Mouse (Mus musculus): Measurements from ENCODE around the gene Cdk9.

The Cdk9 gene

DNA sequence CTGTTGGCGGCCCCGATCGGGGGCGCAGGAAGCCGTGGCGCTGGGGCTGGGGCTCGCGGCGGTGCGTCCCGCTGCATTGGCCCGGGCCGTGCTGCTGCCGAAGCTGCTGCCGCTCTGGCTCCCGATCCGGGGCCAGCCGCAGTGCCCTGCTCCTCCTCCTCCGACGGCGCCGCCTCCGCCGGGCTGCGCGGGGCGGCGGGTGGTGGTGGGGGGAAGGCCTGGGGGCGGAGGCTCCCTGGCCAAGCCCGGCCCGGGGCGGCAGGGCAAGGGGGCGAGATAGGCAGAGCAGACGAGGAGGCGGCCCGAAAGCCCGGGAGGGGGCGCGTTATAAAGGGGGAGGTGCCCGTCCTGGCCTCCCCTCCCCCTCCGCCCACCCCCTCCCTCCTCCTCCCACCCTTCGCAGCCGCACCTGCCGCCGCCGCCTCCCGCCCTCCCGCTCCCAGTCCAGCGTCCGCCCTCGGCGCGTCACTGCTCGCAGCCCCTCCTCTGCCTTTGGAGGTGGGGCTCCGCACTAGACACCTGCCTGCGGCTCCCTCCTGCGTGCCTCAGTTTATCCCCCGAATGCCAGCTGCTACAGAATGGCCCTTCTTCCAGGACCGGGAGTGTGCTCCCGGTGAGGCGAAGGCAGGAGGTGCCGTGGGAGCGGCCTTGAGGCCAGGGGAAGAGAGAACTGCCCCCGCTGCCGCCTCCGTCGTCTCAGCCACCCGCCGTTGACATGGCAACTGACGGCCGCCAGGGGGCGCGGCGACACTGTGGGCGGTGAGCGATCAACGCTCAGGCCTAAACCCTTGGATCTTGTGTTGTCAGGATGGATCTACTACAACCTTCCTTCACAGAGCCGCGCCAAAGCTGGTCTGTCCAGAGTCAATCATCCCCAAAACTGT is at the start of gene Cdk9:
Gene Cdk9, minus strand, starts transcription at position 143 of the 884 bp plus-strand sequence.
- TF ChIP-seq POU5F1 (IDR thresholded peaks at IDR 0.05; ENCODE audit: borderline replicate concordance, low read length) (no peak), CTCF (conservative IDR thresholded peaks at IDR 0.05; ENCODE audit: low read length) (peak; percentile 50)
- peaks cover 37% of the 10 kb centered on the region for H3K36me3 ChIP-seq (ENCODE audit: insufficient read depth, low read length)
- no peaks in the 10 kb centered on the region for H3K27me3 ChIP-seq (ENCODE audit: insufficient read depth, low read length)
- H3K4me1 ChIP-seq (replicated peaks; ENCODE audit: low read depth, low read length): peaks cover 59% of the 10 kb centered on the region
- H3K9me3 ChIP-seq (ENCODE audit: low read length): no peaks in the 10 kb centered on the region
- peak within 1 kb of the TSS; percentile 97 for H3K4me3 ChIP-seq (replicated peaks; ENCODE audit: low read length)

DNA sequence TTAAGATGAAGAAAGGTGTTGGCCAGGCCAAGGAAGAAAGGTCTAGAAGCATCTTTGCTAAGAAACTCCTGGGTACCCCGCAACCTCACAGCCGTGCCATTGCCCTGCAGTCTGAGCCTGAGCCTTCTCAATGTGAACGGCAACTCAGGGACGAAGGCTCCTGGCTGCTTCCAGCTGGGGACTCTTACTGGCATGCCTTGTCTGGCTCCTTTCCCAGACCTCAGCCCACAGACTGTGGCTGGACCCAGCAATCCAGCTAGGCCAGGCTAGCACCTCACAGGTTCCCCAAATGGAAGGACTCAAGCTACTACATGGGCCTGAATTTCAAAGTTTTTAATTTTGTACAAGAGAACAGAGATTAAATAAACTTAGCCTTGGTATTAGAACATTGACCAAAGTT is 49.0 kb upstream of the Cdk9 start:
- TF ChIP-seq NANOG (IDR thresholded peaks at IDR 0.05; ENCODE audit: borderline replicate concordance, low read length) (no peak), CTCF (conservative IDR thresholded peaks at IDR 0.05; ENCODE audit: low read length) (no peak), POU5F1 (IDR thresholded peaks at IDR 0.05; ENCODE audit: borderline replicate concordance, low read length) (no peak)
- peaks cover 17% of the 10 kb centered on the region; the same call in 1 of the 2 replicates for H3K4me1 ChIP-seq (replicated peaks; ENCODE audit: low read depth, low read length)
- no peaks in the 10 kb centered on the region for H3K9me3 ChIP-seq (ENCODE audit: low read length)

DNA sequence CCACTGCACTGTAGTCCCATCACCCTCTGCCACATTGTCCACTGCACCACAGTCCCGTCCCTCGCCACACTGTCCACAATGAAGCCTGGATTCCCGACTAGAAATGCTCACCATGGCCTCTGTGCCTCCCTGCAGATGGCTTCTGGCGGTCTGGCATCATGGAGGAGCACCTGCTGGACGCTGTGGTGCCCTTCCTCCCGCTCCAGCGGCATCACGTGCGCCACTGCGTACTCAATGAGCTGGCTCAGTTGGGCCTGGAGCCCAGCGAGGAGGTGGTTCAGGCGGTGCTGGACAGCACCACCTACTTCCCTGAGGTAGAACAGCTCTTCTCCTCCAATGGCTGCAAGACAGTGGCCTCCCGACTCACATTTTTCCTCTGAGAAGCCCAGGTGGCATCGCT is 48.5 kb upstream of the Cdk9 start:
- Histone ChIP-seq H3K27me3 (ENCODE audit: insufficient read depth, low read length) (peaks cover 4% of the 10 kb centered on the region; the same call in 1 of the 2 replicates), H3K9me3 (ENCODE audit: low read length) (no peaks in the 10 kb centered on the region), H3K36me3 (ENCODE audit: insufficient read depth, low read length) (peaks cover 48% of the 10 kb centered on the region), H3K4me3 (replicated peaks; ENCODE audit: low read length) (no peak overlapping the region), H3K4me1 (replicated peaks; ENCODE audit: low read depth, low read length) (peaks cover 17% of the 10 kb centered on the region; the same call in 1 of the 2 replicates)
- TF ChIP-seq CTCF (conservative IDR thresholded peaks at IDR 0.05; ENCODE audit: low read length): no peak
- no peak for TF ChIP-seq POU5F1 (IDR thresholded peaks at IDR 0.05; ENCODE audit: borderline replicate concordance, low read length)
- no peak for TF ChIP-seq NANOG (IDR thresholded peaks at IDR 0.05; ENCODE audit: borderline replicate concordance, low read length)

More for the DNA sequence above, 49.0 kb upstream of the Cdk9 start:
- H3K36me3 ChIP-seq (ENCODE audit: insufficient read depth, low read length): peaks cover 48% of the 10 kb centered on the region
- H3K4me3 ChIP-seq (replicated peaks; ENCODE audit: low read length): no peak overlapping the region
- 0 out of 2 replicates have a peak, but pooled peaks cover 4% of the 10 kb centered on the region for H3K27me3 ChIP-seq (ENCODE audit: insufficient read depth, low read length)

DNA sequence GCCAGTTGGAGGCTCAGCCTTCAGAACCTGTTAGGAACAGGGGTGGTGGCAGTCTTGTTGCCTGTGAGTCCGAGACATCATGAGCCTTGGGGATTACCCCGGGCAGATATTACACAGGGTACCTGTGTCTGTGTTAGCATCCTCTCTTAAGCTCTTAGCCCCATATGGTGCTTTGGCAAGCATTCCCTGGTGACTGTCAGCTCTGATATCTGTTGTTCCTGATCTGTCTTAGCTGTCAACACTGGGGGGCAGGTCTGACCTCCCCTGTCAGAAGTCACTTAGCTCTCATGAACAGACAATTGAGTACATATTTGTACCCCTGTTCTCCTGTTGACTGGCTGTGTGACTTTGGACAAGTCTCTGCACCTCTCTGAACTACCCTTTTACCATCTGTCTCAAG is 46.1 kb upstream of the Cdk9 start:
- TF ChIP-seq NANOG (IDR thresholded peaks at IDR 0.05; ENCODE audit: borderline replicate concordance, low read length): no peak
- no peak for TF ChIP-seq CTCF (conservative IDR thresholded peaks at IDR 0.05; ENCODE audit: low read length)
- TF ChIP-seq POU5F1 (IDR thresholded peaks at IDR 0.05; ENCODE audit: borderline replicate concordance, low read length): no peak
- Histone ChIP-seq H3K9me3 (ENCODE audit: low read length) (no peaks in the 10 kb centered on the region), H3K4me1 (replicated peaks; ENCODE audit: low read depth, low read length) (peaks cover 16% of the 10 kb centered on the region), H3K27me3 (ENCODE audit: insufficient read depth, low read length) (peaks cover 5% of the 10 kb centered on the region), H3K36me3 (ENCODE audit: insufficient read depth, low read length) (peaks cover 48% of the 10 kb centered on the region), H3K4me3 (replicated peaks; ENCODE audit: low read length) (no peak overlapping the region)

DNA sequence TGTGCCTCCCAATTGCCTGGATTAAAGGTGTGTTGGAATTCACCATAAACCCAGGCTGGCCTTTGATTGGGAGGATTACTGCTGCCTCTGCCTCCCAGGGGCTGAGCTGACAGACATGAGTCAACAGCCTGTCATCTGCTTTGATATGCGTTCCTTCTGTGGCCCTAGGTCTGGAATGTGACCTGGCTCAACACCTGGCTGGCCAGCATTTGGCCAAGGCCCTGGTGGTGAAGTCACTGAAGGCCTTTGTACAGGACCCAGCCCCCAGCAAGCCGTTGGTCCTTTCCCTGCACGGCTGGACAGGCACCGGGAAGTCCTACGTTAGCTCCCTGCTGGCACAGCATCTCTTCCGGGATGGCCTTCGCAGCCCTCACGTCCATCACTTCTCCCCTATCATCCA is 45.6 kb upstream of the Cdk9 start:
- no peak for TF ChIP-seq NANOG (IDR thresholded peaks at IDR 0.05; ENCODE audit: borderline replicate concordance, low read length)
- TF ChIP-seq CTCF (conservative IDR thresholded peaks at IDR 0.05; ENCODE audit: low read length): no peak
- no peak for TF ChIP-seq POU5F1 (IDR thresholded peaks at IDR 0.05; ENCODE audit: borderline replicate concordance, low read length)
- H3K4me3 ChIP-seq (replicated peaks; ENCODE audit: low read length): no peak overlapping the region
- peaks cover 16% of the 10 kb centered on the region for H3K4me1 ChIP-seq (replicated peaks; ENCODE audit: low read depth, low read length)
- H3K36me3 ChIP-seq (ENCODE audit: insufficient read depth, low read length): peaks cover 48% of the 10 kb centered on the region
- H3K9me3 ChIP-seq (ENCODE audit: low read length): no peaks in the 10 kb centered on the region
- H3K27me3 ChIP-seq (ENCODE audit: insufficient read depth, low read length): peaks cover 5% of the 10 kb centered on the region

DNA sequence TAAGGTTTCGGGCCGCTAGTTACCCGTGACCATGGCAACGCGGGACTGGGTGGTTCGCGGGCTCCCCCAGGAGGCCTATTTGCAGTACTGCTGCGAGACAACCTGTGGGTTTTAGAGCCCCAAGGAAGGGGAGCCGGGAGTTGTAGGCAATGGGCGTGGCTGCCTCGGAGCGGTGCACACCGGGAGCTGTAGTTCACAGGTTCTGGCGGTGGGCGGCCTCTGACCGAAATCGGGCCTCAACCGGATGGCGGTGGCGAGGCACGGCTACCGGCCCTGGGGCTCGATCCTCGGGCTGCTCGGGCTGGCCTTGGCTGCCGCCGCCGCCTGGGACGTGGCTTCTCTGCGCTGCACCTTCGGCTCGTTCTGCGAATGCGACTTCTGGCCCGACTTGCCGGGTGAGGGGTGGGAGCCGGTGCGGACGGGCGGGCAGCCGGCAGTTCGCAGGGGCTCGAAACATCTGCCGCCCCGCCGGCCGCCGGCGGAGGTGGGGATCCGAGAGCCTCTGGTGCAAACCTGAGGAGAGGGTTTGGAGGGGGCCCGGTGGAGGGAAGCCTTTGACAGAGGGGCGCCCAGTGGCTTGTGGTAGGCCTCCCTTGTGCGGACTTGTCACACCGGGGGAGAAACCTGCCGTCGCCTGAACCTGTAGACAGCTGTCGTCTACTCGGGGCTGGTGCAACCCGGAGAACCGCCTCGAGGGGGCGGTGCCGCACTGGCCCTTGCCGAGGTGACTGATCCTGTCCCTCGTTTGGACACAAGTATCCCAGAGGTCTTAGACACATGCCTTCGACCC is 44.4 kb upstream of the Cdk9 start, which contains the start of gene Tor2a:
Gene Tor2a, plus strand, starts transcription at position 179 of the 790 bp plus-strand sequence.
- peak; percentile 89 for TF ChIP-seq CTCF (conservative IDR thresholded peaks at IDR 0.05; ENCODE audit: low read length)
- no peak for TF ChIP-seq POU5F1 (IDR thresholded peaks at IDR 0.05; ENCODE audit: borderline replicate concordance, low read length)
- no peaks in the 10 kb centered on the region for H3K9me3 ChIP-seq (ENCODE audit: low read length)
- peaks cover 20% of the 10 kb centered on the region for H3K4me1 ChIP-seq (replicated peaks; ENCODE audit: low read depth, low read length)
- H3K36me3 ChIP-seq (ENCODE audit: insufficient read depth, low read length): peaks cover 38% of the 10 kb centered on the region
- H3K27me3 ChIP-seq (ENCODE audit: insufficient read depth, low read length): peaks cover 12% of the 10 kb centered on the region
- peak within 1 kb of the TSS; percentile 91 for H3K4me3 ChIP-seq (replicated peaks; ENCODE audit: low read length)

DNA sequence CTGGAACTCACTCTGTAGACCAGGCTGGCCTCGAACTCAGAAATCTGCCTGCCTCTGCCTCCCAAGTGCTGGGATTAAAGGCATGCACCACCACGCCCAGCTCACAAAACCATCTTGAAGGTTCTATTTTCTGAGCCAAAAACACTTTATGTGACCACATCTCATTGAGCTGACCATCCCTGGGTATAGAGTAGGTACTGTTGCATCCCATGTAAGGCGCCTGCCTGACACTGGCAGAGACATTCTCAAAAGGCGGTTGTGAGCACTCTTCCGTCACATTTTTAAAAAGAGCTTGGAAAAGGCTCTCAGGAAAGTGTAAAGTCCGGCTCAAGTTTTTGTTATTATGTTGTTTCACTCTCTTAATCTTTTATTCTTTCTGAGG is 43.8 kb upstream of the Cdk9 start:
- no peak overlapping the region for H3K4me3 ChIP-seq (replicated peaks; ENCODE audit: low read length)
- H3K36me3 ChIP-seq (ENCODE audit: insufficient read depth, low read length): peaks cover 33% of the 10 kb centered on the region
- peaks cover 26% of the 10 kb centered on the region for H3K4me1 ChIP-seq (replicated peaks; ENCODE audit: low read depth, low read length)
- H3K27me3 ChIP-seq (ENCODE audit: insufficient read depth, low read length): peaks cover 18% of the 10 kb centered on the region
- TF ChIP-seq CTCF (conservative IDR thresholded peaks at IDR 0.05; ENCODE audit: low read length) (no peak), POU5F1 (IDR thresholded peaks at IDR 0.05; ENCODE audit: borderline replicate concordance, low read length) (no peak), NANOG (IDR thresholded peaks at IDR 0.05; ENCODE audit: borderline replicate concordance, low read length) (no peak)
- H3K9me3 ChIP-seq (ENCODE audit: low read length): no peaks in the 10 kb centered on the region

DNA sequence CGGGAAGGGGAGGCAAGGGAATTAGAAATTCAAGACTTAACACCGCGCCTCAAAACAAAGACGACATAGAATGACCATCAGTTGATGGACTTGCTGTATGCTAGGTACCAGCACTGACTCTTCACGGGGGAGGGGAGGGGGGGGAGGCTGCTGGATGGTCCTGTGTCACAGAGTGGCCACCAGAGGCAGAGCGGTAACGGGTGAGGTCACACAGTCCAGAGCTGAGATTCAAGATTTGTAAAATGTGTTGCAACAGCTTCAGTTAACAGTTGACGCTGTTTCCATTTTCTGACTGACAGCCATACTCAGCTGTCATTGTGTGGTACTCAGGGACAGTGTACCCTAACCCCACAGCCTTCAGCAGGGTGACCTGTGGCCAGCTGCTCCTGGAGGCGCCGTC is 39.3 kb upstream of the Cdk9 start:
- peaks cover 19% of the 10 kb centered on the region for H3K27me3 ChIP-seq (ENCODE audit: insufficient read depth, low read length)
- no peak overlapping the region for H3K4me3 ChIP-seq (replicated peaks; ENCODE audit: low read length)
- H3K4me1 ChIP-seq (replicated peaks; ENCODE audit: low read depth, low read length): peaks cover 35% of the 10 kb centered on the region
- H3K36me3 ChIP-seq (ENCODE audit: insufficient read depth, low read length): no peaks in the 10 kb centered on the region
- TF ChIP-seq CTCF (conservative IDR thresholded peaks at IDR 0.05; ENCODE audit: low read length) (no peak), NANOG (IDR thresholded peaks at IDR 0.05; ENCODE audit: borderline replicate concordance, low read length) (no peak), POU5F1 (IDR thresholded peaks at IDR 0.05; ENCODE audit: borderline replicate concordance, low read length) (no peak)
- no peaks in the 10 kb centered on the region for H3K9me3 ChIP-seq (ENCODE audit: low read length)

Measured in E14TG2a.4 (cell line).